Mouse (Mus musculus): ENCODE results near the gene Prep. TPM values are rescaled to one million over a fixed set of nuclear protein-coding genes. Genes with fewer than 3 reads are reported as not detected.

Prep gene
- polyA plus RNA-seq, 1 experiment = 49.2 TPM

DNA sequence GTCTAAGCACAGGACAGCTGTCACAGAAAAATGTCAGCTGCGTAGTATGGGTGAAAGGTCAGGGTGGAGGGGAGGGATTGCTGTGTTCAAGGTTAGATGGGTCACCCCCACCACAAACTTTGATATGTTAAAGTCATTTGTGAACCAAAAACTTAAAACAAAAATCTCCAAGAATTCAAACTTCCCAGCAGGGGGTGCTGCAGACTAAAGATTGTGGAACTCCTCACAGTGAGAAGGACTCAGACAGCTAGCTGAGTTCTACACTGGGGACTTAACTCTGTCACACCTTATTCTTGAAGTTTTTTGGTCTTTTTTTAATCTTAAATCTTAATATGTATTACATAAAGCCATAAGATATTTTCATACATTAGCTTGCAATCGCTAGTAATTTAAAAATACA lies 31.7 kb downstream of the Prep start:
- TF ChIP-seq USF1 (IDR thresholded peaks at IDR 0.05; ENCODE audit: low read depth) (no peak), CTCF (IDR thresholded peaks at IDR 0.05; ENCODE audit: control insufficient read depth, insufficient read depth, insufficient read length) (no peak), MAX (IDR thresholded peaks at IDR 0.05) (no peak), MYOD1 (IDR thresholded peaks at IDR 0.05; ENCODE audit: control insufficient read depth, insufficient read length, low read depth) (no peak), FOSL1 (IDR thresholded peaks at IDR 0.05; ENCODE audit: insufficient read depth, low read length, poor library complexity, severe bottlenecking) (no peak), CEBPB (IDR thresholded peaks at IDR 0.05; ENCODE audit: low read depth) (no peak), MYOG (IDR thresholded peaks at IDR 0.05; ENCODE audit: control insufficient read depth, extremely low read depth, insufficient read length) (no peak)
- peaks cover 33% of the 10 kb centered on the region for H3K79me2 ChIP-seq (ENCODE audit: control insufficient read depth, insufficient read depth)
- peaks cover 91% of the 10 kb centered on the region for H3K36me3 ChIP-seq (ENCODE audit: control insufficient read depth, insufficient read depth)
- peaks cover 9% of the 10 kb centered on the region for H3K79me3 ChIP-seq (ENCODE audit: low read depth)
- no peak overlapping the region for H3K4me3 ChIP-seq (ENCODE audit: insufficient read depth, poor library complexity, severe bottlenecking)
- no peak overlapping the region for H3ac ChIP-seq (ENCODE audit: control insufficient read depth, insufficient read length, low read depth)
- no peaks in the 10 kb centered on the region for H3K27me3 ChIP-seq (ENCODE audit: control insufficient read depth, insufficient read depth, insufficient read length)

DNA sequence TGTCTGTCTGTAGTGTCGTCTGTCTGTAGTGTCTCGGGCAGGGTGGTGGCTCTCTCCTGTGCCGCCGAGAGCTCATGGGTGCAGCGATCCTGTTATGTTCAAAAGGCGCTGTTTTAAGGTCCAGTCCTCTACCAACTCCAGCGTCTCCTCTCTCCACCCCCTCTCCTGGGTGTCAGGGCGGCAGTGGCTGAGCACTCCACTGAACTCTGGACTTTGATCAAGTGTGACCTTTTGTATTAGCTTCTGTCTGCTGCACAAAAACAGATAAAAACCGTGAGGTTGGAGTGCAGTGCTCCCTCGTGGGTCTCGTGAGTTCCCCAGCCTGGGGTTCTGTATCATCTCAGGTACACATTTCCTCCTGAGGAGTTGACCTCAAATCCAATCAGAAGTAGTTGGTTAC lies 33.5 kb downstream of the Prep start:
- Histone ChIP-seq H3K79me2 (ENCODE audit: control insufficient read depth, insufficient read depth) (peaks cover 40% of the 10 kb centered on the region), H3K36me3 (ENCODE audit: control insufficient read depth, insufficient read depth) (peaks cover 81% of the 10 kb centered on the region), H3K4me3 (ENCODE audit: insufficient read depth, poor library complexity, severe bottlenecking) (no peak overlapping the region), H3ac (ENCODE audit: control insufficient read depth, insufficient read length, low read depth) (no peak overlapping the region), H3K27me3 (ENCODE audit: control insufficient read depth, insufficient read depth, insufficient read length) (no peaks in the 10 kb centered on the region), H3K79me3 (ENCODE audit: low read depth) (peaks cover 14% of the 10 kb centered on the region)
- TF ChIP-seq CTCF (IDR thresholded peaks at IDR 0.05; ENCODE audit: control insufficient read depth, insufficient read depth, insufficient read length) = no peak
- TF ChIP-seq MYOG (IDR thresholded peaks at IDR 0.05; ENCODE audit: control insufficient read depth, extremely low read depth, insufficient read length) = no peak
- no peak for TF ChIP-seq MYOD1 (IDR thresholded peaks at IDR 0.05; ENCODE audit: control insufficient read depth, insufficient read length, low read depth)
- TF ChIP-seq FOSL1 (IDR thresholded peaks at IDR 0.05; ENCODE audit: insufficient read depth, low read length, poor library complexity, severe bottlenecking) = no peak
- TF ChIP-seq USF1 (IDR thresholded peaks at IDR 0.05; ENCODE audit: low read depth) = no peak
- TF ChIP-seq MAX (IDR thresholded peaks at IDR 0.05) = no peak
- no peak for TF ChIP-seq CEBPB (IDR thresholded peaks at IDR 0.05; ENCODE audit: low read depth)

DNA sequence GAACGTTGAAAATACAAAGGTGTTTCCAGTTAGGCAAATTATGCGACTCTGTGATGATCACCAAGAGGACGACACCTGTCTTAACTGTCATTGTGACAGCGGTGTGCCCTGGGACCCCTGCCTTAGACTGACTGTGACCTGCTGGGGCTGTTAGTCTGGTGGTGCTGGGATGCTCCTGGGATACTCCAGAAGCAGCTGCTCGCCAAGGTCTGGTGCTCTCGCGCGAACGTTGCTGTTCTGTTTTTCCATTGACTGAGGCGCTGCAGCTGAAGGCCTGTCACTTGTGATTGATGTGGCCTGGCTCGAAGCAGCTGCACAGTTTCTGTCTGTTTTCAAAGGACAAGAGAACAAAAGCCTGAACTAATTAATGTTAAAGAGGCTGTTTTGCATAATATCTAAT lies 36.2 kb downstream of the Prep start:
- TF ChIP-seq CTCF (IDR thresholded peaks at IDR 0.05; ENCODE audit: control insufficient read depth, insufficient read depth, insufficient read length) (no peak), MYOD1 (IDR thresholded peaks at IDR 0.05; ENCODE audit: control insufficient read depth, insufficient read length, low read depth) (no peak), CEBPB (IDR thresholded peaks at IDR 0.05; ENCODE audit: low read depth) (no peak), FOSL1 (IDR thresholded peaks at IDR 0.05; ENCODE audit: insufficient read depth, low read length, poor library complexity, severe bottlenecking) (no peak), MYOG (IDR thresholded peaks at IDR 0.05; ENCODE audit: control insufficient read depth, extremely low read depth, insufficient read length) (no peak)

DNA sequence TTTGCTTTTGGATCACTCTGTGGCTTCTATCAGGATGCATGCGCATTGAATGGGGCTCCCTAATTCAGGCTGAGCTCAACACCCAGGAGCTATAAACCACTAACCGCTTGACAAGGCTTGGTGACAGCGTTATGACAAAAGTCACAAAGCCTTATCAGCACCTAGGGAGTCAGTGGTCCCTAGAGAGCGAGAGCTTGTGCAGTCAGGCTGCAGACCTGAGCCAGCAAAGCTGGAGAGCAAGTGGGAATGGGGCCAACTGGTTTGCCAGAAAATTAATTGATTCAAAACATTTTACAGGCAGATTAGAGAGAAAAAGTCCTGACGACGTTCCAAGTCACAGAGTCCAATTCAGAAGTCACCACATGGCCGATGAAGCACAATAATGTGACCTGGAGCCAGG lies 37.1 kb downstream of the Prep start:
- TF ChIP-seq MYOG (IDR thresholded peaks at IDR 0.05; ENCODE audit: control insufficient read depth, extremely low read depth, insufficient read length) = no peak
- no peak overlapping the region for H3ac ChIP-seq (ENCODE audit: control insufficient read depth, insufficient read length, low read depth)
- no peak overlapping the region for H3K4me3 ChIP-seq (ENCODE audit: insufficient read depth, poor library complexity, severe bottlenecking)
- peaks cover 35% of the 10 kb centered on the region for H3K79me2 ChIP-seq (ENCODE audit: control insufficient read depth, insufficient read depth)
- H3K79me3 ChIP-seq (ENCODE audit: low read depth) = peaks cover 14% of the 10 kb centered on the region
- no peaks in the 10 kb centered on the region for H3K27me3 ChIP-seq (ENCODE audit: control insufficient read depth, insufficient read depth, insufficient read length)
- peaks cover 77% of the 10 kb centered on the region for H3K36me3 ChIP-seq (ENCODE audit: control insufficient read depth, insufficient read depth)

More for the DNA sequence above, 36.2 kb downstream of the Prep start:
- H3K79me3 ChIP-seq (ENCODE audit: low read depth) = peaks cover 14% of the 10 kb centered on the region
- H3K4me3 ChIP-seq (ENCODE audit: insufficient read depth, poor library complexity, severe bottlenecking) = no peak overlapping the region
- H3ac ChIP-seq (ENCODE audit: control insufficient read depth, insufficient read length, low read depth) = no peak overlapping the region
- H3K27me3 ChIP-seq (ENCODE audit: control insufficient read depth, insufficient read depth, insufficient read length) = no peaks in the 10 kb centered on the region
- peaks cover 77% of the 10 kb centered on the region for H3K36me3 ChIP-seq (ENCODE audit: control insufficient read depth, insufficient read depth)
- peaks cover 37% of the 10 kb centered on the region for H3K79me2 ChIP-seq (ENCODE audit: control insufficient read depth, insufficient read depth)

DNA sequence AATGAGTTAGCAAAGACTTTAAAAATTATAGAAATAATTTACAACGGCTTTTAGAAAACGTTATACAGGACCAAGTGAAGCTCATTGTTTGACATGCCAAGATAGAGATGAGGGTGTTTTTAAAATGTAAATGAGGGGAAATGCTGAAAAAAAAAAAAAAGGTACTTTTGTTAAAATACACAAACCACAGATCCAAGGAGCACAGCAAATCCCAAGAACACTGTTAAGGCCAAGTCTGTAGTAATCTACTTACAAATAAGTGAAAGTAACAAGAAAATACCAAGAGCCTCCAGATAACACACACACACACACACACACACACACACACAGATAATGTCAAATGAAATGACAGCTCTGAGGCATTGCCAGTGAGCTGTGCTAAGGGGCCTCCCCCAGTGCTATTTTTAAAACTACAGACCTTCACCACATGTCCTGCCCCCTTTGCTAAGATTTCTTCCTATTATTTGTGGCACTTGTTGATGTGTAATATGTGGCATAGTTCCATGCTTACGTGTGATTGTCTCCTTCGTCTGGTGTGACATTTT lies 37.6 kb downstream of the Prep start:
- TF ChIP-seq CTCF (IDR thresholded peaks at IDR 0.05; ENCODE audit: control insufficient read depth, insufficient read depth, insufficient read length) (no peak), MAX (IDR thresholded peaks at IDR 0.05) (no peak), CEBPB (IDR thresholded peaks at IDR 0.05; ENCODE audit: low read depth) (no peak), MYOG (IDR thresholded peaks at IDR 0.05; ENCODE audit: control insufficient read depth, extremely low read depth, insufficient read length) (no peak), USF1 (IDR thresholded peaks at IDR 0.05; ENCODE audit: low read depth) (no peak)

DNA sequence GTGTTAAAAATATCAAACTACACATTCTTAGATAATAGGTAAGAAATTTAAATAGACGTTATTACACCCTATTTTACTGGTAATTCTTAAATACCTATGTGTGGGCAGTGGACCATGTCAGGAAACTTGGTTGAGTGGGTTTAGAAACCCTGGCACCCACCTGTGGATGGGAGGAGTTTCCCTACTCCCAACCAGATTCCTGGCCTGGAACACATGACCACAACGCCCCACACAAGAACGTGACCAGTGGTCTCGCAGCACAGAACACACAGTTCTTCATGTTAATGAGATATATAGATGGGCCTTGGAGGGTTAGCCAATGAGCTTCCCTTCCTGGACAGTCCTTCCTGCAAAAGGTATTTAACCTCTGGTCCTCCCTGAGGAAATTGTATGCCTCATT lies 39.5 kb downstream of the Prep start:
- TF ChIP-seq USF1 (IDR thresholded peaks at IDR 0.05; ENCODE audit: low read depth) = no peak
- TF ChIP-seq MAX (IDR thresholded peaks at IDR 0.05) = no peak
- no peak for TF ChIP-seq MYOD1 (IDR thresholded peaks at IDR 0.05; ENCODE audit: control insufficient read depth, insufficient read length, low read depth)
- TF ChIP-seq MYOG (IDR thresholded peaks at IDR 0.05; ENCODE audit: control insufficient read depth, extremely low read depth, insufficient read length) = no peak
- TF ChIP-seq CTCF (IDR thresholded peaks at IDR 0.05; ENCODE audit: control insufficient read depth, insufficient read depth, insufficient read length) = no peak
- no peak for TF ChIP-seq CEBPB (IDR thresholded peaks at IDR 0.05; ENCODE audit: low read depth)
- TF ChIP-seq FOSL1 (IDR thresholded peaks at IDR 0.05; ENCODE audit: insufficient read depth, low read length, poor library complexity, severe bottlenecking) = no peak
- H3K79me3 ChIP-seq (ENCODE audit: low read depth) = peaks cover 5% of the 10 kb centered on the region
- no peak overlapping the region for H3K4me3 ChIP-seq (ENCODE audit: insufficient read depth, poor library complexity, severe bottlenecking)
- no peaks in the 10 kb centered on the region for H3K27me3 ChIP-seq (ENCODE audit: control insufficient read depth, insufficient read depth, insufficient read length)
- H3K79me2 ChIP-seq (ENCODE audit: control insufficient read depth, insufficient read depth) = peaks cover 31% of the 10 kb centered on the region
- H3K36me3 ChIP-seq (ENCODE audit: control insufficient read depth, insufficient read depth) = peaks cover 80% of the 10 kb centered on the region
- H3ac ChIP-seq (ENCODE audit: control insufficient read depth, insufficient read length, low read depth) = no peak overlapping the region

More for the DNA sequence above, 37.6 kb downstream of the Prep start:
- Histone ChIP-seq H3K27me3 (ENCODE audit: control insufficient read depth, insufficient read depth, insufficient read length) (no peaks in the 10 kb centered on the region), H3K79me2 (ENCODE audit: control insufficient read depth, insufficient read depth) (peaks cover 35% of the 10 kb centered on the region), H3ac (ENCODE audit: control insufficient read depth, insufficient read length, low read depth) (no peak overlapping the region), H3K4me3 (ENCODE audit: insufficient read depth, poor library complexity, severe bottlenecking) (no peak overlapping the region), H3K36me3 (ENCODE audit: control insufficient read depth, insufficient read depth) (peaks cover 77% of the 10 kb centered on the region), H3K79me3 (ENCODE audit: low read depth) (peaks cover 12% of the 10 kb centered on the region)
